Mouse (Mus musculus) kidney, postnatal 0 days (tissue): ENCODE measurements around the gene Xrcc1. TPM values are rescaled to one million over a fixed set of nuclear protein-coding genes. Genes with fewer than 3 reads are reported as not detected.
A peak's percentile ranks its signal among the peaks of the same experiment; 100 is the strongest.

ENCODE experiments used
- ATAC-seq: fragments of 200-750 bp; cut with Nextera tagmentation; replicated peaks from 2 replicates; pipeline ENCODE4 v1.8.0; 2017; ENCODE audit warnings: low read depth, moderate number of reproducible peaks, moderate TSS enrichment, moderate library complexity; ENCODE audit not compliant: low FRiP score
- DNase-seq: peaks from one replicate; pipeline ENCODE4 v3.0.0-alpha.2; 2016; ENCODE audit warnings: low spot score
- H3K27ac ChIP-seq: fragments of 300-500 bp; sonication (generic); 2 replicates; pipeline ENCODE4 v1.5.1; 2014; ENCODE audit warnings: mild to moderate bottlenecking
- H3K27me3 ChIP-seq: fragments of 300-500 bp; sonication (generic); 2 replicates; pipeline ENCODE4 v1.6.1; 2014; ENCODE audit warnings: low read length, mixed read lengths; ENCODE audit not compliant: insufficient read depth
- H3K36me3 ChIP-seq: fragments of 300-500 bp; sonication (generic); 2 replicates; pipeline ENCODE4 v1.6.1; 2014; ENCODE audit warnings: low read length, mixed read lengths; ENCODE audit not compliant: insufficient read depth
- H3K4me1 ChIP-seq: fragments of 300-500 bp; sonication (generic); replicated peaks from 2 replicates; pipeline ENCODE4 v1.6.1; 2014; ENCODE audit warnings: antibody characterized with exemption, low read length, mixed read lengths; ENCODE audit not compliant: insufficient read depth
- H3K4me2 ChIP-seq: fragments of 300-500 bp; sonication (generic); 2 replicates; pipeline ENCODE4 v1.6.1; 2014; ENCODE audit warnings: mild to moderate bottlenecking, low read length, moderate library complexity, mixed read lengths
- H3K4me3 ChIP-seq: fragments of 300-500 bp; sonication (generic); replicated peaks from 2 replicates; pipeline ENCODE4 v1.5.1; 2014; ENCODE audit warnings: low read depth, low read length
- H3K9ac ChIP-seq: fragments of 300-500 bp; sonication (generic); 2 replicates; pipeline ENCODE4 v1.6.1; 2014; ENCODE audit warnings: low read depth, low read length
- H3K9me3 ChIP-seq: fragments of 300-500 bp; sonication (generic); replicated peaks from 2 replicates; pipeline ENCODE4 v1.6.1; 2016; ENCODE audit warnings: low read length, inconsistent platforms, mixed read lengths
- CTCF ChIP-seq: IDR thresholded peaks from 2 replicates; pipeline ENCODE4 v1.5.1; 2016; ENCODE audit warnings: antibody characterized with exemption, low read depth, mild to moderate bottlenecking, moderate library complexity
- WGBS: fragments of 180-500 bp; shearing (Covaris S2); extraction: QIAGEN DNeasy Blood & Tissue Kit; methylation state at CpG from one replicate; pipeline ENCODE4 v1.1.7; 2014; 5-methylcytosine and 5-hydroxymethylcytosine counted together
- polyA plus RNA-seq: library from polyadenylated mRNA; unstranded; fragments of >200 nt; fragmentation: Nextera tagmentation; extraction: Ambion mirVana; gene quantifications from 2 replicates; pipeline ENCODE4 v1.2.1, GENCODE M21; 2015

The Xrcc1 gene
- polyA plus RNA-seq, 1 experiment from 2014 or later: 58.4 TPM

DNA sequence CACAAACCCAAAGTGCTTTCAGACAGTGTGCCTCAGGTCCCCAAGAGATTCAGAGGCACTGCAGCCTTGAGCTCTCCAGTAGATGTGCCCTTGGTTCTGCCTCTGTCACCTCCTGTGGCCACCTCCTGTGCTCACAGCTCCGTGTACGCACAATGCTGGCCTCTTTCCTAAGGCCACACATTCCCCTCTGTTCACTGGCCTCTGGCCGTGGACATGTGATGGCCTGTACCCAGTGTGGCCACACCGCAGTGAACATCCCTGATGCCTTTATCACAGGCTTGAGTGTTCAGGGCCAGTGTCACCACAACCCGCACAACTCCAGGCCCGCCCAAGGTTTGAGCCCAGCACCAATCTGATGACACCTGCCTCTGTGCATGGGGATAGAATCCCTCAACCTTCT, 38.8 kb downstream of the Xrcc1 start:
- Histone ChIP-seq H3K4me1 (no peaks in the 10 kb centered on the region), H3K9ac (no peak overlapping the region), H3K36me3 (no peaks in the 10 kb centered on the region), H3K4me2 (no peak overlapping the region), H3K27ac (no peak overlapping the region), H3K27me3 (0 out of 2 replicates have a peak, but pooled peaks cover 3% of the 10 kb centered on the region), H3K9me3 (no peaks in the 10 kb centered on the region), H3K4me3 (no peak overlapping the region)
- WGBS: 90% methylated on average over 6 of the region's 6 CpGs
- ATAC-seq (no peak), DNase-seq (no peak)
- no peak for TF ChIP-seq CTCF

DNA sequence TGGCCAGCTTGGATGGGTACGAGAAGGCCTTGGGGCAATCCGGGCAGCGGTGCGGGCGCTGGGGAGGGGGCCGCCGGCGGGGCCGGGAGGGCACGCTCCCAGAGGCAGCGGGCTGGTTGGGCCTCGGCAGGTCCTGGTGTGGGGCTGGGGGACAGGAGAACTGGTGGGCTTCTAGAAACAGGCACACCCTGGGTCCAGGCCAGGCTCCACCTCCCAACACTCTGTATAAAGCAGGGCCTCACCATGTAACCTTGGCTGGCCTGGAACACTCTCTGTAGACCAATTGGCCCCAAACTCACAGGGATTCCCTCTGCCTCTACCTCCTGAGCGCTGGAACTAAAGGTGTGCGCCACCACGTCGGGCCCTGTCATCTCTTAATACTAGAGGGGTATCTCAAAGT, 39.9 kb downstream of the Xrcc1 start:
- DNase-seq (no peak), ATAC-seq (no peak)
- Histone ChIP-seq H3K4me2 (no peak overlapping the region), H3K9me3 (no peaks in the 10 kb centered on the region), H3K27ac (no peak overlapping the region), H3K27me3 (0 out of 2 replicates have a peak, but pooled peaks cover 3% of the 10 kb centered on the region), H3K4me3 (no peak overlapping the region), H3K36me3 (no peaks in the 10 kb centered on the region), H3K9ac (no peak overlapping the region), H3K4me1 (no peaks in the 10 kb centered on the region)
- WGBS: 56% methylated on average over 16 of the region's 16 CpGs
- TF ChIP-seq CTCF: no peak

DNA sequence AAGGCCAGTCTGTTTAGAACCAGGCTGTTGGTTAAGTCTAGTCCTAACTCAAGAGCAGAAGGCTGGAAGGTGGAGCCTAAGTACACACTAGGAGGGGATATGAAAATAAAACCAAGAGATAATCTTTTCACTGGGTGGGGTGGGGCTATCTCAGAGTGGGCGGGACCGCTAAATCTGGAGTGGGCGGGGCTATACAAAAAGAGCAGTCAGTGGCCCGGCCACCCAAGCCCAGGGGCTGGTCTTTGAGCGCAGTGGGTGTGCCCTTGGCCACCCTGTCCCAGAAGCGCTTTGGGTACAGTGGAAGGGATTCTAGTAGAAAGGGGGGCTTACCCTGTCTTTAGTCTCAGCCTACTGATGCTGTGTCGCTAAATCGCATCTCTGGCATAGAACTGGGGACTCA, 40.7 kb downstream of the Xrcc1 start:
- 20% methylated on average over 8 of the region's 8 CpGs for WGBS
- Histone ChIP-seq H3K4me1 (0 out of 2 replicates have a peak, but pooled peaks cover 4% of the 10 kb centered on the region), H3K27ac (no peak overlapping the region), H3K27me3 (0 out of 2 replicates have a peak, but pooled peaks cover 3% of the 10 kb centered on the region), H3K36me3 (no peaks in the 10 kb centered on the region), H3K9me3 (no peaks in the 10 kb centered on the region), H3K4me2 (peak overlapping the region; percentile 62), H3K9ac (peak overlapping the region; percentile 64; the same call in 1 of the 2 replicates), H3K4me3 (peak overlapping the region; percentile 41)
- peak; percentile 60 for ATAC-seq
- DNase-seq: peak; percentile 70
- no peak for TF ChIP-seq CTCF

DNA sequence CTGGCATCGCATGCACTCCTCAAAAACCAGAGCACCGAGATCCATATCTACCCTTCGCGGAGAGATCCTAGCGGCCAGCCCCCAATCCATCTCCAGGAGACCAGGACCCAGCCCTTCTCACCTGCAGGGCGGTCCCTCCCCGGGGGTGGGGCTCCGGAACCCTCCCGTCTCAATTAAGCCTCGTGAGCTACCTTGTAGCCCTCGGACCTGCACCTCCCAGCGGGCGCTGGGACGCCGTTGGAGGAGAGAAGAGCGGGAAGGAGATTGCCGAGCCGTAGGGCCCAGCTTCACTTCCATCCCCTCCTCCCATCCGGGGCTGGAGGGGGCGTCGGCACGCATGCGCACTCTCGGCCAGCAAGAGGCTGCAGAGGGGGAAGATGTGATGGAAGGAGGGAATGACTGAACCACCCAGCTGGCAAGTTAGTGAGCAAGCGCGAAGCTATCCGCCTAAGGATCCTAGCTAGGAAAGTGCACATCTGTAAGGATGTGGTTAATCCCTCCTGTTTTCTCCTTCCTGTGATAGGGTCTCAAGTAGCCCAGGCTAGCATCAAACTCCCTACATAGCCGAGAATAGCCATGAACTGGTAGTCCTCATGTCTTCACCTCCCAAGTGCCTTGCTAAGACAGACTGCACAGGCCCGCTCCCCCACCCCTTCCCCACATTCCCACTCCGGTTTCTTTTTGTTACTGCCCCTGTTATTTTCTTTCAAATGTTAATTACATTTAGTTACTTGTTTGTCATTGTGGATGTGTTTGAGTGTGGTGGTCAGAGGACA, 41.4 kb downstream of the Xrcc1 start, which contains the start of the genes Ethe1 and Zfp575:
Gene Ethe1, plus strand, starts transcription at position 214 of the 776 bp plus-strand sequence.
Gene Zfp575, minus strand, starts transcription at position 312 of the 776 bp plus-strand sequence.
- TF ChIP-seq CTCF: no peak
- DNase-seq (peak; percentile 80), ATAC-seq (0 out of 2 replicates have a peak, but pooled peaks have one; percentile 12)
- Histone ChIP-seq H3K4me1 (0 out of 2 replicates have a peak, but pooled peaks cover 4% of the 10 kb centered on the region), H3K27ac (no peak within 1 kb of the TSS), H3K36me3 (no peaks in the 10 kb centered on the region), H3K9me3 (no peaks in the 10 kb centered on the region), H3K4me2 (peak within 1 kb of the TSS; percentile 62), H3K4me3 (peak within 1 kb of the TSS; percentile 41), H3K9ac (peak within 1 kb of the TSS; percentile 64), H3K27me3 (0 out of 2 replicates have a peak, but pooled peaks cover 3% of the 10 kb centered on the region)
- 8% methylated on average over 30 of the region's 30 CpGs for WGBS

DNA sequence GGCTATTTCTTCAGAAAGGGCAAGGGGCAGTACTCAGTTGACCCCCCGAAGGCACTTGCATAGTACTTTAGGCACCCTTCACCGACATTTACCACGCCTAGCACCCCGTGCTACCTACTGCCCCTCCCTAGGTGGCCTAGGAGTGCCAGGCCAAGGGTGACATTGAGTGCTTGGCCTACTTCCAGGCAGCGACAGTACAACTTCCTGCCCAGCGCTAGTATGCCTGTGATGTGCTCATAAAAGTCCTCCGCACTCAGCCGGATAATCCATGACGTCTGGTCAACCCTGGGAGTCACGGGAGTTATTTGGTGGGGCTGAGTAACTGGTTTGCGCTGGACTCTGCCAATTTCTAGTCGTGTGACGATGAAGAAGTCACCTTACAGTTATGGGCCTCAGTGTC, 42.2 kb downstream of the Xrcc1 start:
- H3K9me3 ChIP-seq: no peaks in the 10 kb centered on the region
- no peak overlapping the region for H3K9ac ChIP-seq
- DNase-seq: peak; percentile 62
- no peak overlapping the region for H3K4me2 ChIP-seq
- H3K27ac ChIP-seq: no peak overlapping the region
- H3K36me3 ChIP-seq: no peaks in the 10 kb centered on the region
- peaks cover 4% of the 10 kb centered on the region; the same call in 1 of the 2 replicates for H3K4me1 ChIP-seq
- no peak overlapping the region for H3K4me3 ChIP-seq
- no peak for TF ChIP-seq CTCF
- 0 out of 2 replicates have a peak, but pooled peaks have one; percentile 35 for ATAC-seq
- WGBS: 47% methylated on average over 13 of the region's 13 CpGs
- 0 out of 2 replicates have a peak, but pooled peaks cover 3% of the 10 kb centered on the region for H3K27me3 ChIP-seq

DNA sequence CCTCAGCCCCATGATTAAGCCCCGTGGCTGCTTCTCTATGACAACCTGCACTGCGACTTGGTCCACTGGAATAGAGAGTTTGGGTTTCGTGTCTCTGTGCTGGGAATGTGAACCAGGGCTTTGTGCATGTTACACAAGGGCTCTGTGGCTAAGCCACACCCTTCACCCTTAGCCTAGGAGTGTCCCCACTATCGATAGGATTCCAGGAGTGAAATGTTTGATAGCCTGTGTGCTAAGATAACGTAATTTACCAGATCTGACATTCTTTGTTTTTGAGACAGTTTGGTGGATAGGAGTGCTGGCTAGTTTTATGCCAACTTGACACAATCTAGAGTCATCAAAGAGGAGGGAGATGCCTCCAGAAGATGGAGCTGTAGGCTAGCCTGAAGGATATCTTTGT, 45.6 kb downstream of the Xrcc1 start:
- 68% methylated on average over 5 of the region's 5 CpGs for WGBS
- no peak for ATAC-seq
- TF ChIP-seq CTCF: peak; percentile 10; the same call in 1 of the 2 replicates

More for the DNA sequence above, 45.6 kb downstream of the Xrcc1 start:
- Histone ChIP-seq H3K36me3 (no peaks in the 10 kb centered on the region), H3K27me3 (no peaks in the 10 kb centered on the region), H3K4me3 (no peak overlapping the region), H3K9ac (no peak overlapping the region), H3K4me1 (peaks cover 8% of the 10 kb centered on the region), H3K27ac (no peak overlapping the region), H3K4me2 (no peak overlapping the region), H3K9me3 (no peaks in the 10 kb centered on the region)
- no peak for DNase-seq
